Mouse (Mus musculus) ovary, postnatal 14 days (tissue): ENCODE results near the gene Pdzd7.

Experiments used
- DNase-seq: peaks from one replicate; pipeline ENCODE4 v3.0.0; 2022; ENCODE audit warnings: low spot score

Pdzd7 gene

GRCm38 (mm10) chr19:44983366-44983765 is 62.2 kb downstream of the Pdzd7 start:
- no peak for DNase-seq

DNA sequence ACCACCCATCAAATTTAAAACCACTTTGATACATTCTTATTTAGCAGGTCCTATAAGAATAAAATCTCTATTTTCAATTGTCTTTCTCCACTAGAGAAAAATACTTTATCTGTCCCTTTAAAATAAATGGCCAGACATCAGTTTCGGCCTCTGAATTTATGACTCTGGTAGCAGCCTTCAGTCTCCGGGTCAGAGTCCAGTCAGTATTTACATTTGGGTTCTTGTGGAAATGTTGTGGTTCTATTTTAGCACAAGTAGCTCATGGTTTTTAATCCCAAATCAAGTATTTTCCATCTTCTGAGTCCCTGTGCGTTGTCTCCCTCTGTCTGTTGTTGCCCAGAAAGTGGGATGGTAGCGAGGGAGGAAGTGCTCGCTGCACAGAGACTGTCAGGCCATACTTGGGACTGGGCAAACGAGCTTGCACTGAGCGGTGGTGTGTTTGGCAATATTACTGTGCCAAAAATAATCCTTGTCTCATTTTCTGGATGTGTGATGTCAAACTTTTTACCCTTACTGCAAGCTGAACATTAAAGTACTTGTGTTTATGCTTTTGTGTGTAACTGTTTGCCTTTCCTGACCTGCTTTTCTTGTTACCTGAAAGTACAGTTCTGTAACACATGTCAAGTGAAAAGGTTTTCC is 62.9 kb downstream of the Pdzd7 start:
- no peak for DNase-seq

DNA sequence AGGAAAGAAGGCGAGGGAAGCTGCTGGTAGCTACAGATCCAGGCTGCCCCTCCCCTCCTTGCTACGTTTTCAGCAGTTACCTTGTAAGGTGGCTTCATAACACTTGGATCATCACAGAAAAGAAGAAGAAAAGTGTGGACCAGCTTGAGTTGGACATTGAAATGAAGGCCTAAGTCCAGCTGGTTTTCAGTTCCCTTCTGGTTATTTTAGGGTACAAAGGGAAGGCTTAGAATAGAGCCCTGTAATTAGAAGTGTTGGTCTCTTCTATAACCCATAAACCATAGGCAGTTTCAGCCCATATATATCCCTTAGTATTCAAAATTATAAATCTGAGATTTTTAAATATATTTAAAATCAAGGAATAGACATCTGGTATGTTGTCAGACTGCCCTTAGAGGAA is 64.7 kb downstream of the Pdzd7 start:
- no peak for DNase-seq

GRCm38 (mm10) chr19:44977148-44977547 is 68.4 kb downstream of the Pdzd7 start:
- no peak for DNase-seq
